Mouse (Mus musculus) naive thymus-derived CD4-positive, alpha-beta T cell, adult 5 months (primary cell): Measurements from ENCODE around the gene Psd4. TPM values are rescaled to one million over a fixed set of nuclear protein-coding genes. Genes with fewer than 3 reads are reported as not detected.

Source experiments
- polyA plus RNA-seq: library from polyadenylated mRNA; unstranded; fragments of 100-300 nt; shearing (Covaris generic); gene quantifications from one replicate; pipeline ENCODE4 v1.2.1, GENCODE M21; 2017

Gene Psd4
- 107 TPM for polyA plus RNA-seq

DNA sequence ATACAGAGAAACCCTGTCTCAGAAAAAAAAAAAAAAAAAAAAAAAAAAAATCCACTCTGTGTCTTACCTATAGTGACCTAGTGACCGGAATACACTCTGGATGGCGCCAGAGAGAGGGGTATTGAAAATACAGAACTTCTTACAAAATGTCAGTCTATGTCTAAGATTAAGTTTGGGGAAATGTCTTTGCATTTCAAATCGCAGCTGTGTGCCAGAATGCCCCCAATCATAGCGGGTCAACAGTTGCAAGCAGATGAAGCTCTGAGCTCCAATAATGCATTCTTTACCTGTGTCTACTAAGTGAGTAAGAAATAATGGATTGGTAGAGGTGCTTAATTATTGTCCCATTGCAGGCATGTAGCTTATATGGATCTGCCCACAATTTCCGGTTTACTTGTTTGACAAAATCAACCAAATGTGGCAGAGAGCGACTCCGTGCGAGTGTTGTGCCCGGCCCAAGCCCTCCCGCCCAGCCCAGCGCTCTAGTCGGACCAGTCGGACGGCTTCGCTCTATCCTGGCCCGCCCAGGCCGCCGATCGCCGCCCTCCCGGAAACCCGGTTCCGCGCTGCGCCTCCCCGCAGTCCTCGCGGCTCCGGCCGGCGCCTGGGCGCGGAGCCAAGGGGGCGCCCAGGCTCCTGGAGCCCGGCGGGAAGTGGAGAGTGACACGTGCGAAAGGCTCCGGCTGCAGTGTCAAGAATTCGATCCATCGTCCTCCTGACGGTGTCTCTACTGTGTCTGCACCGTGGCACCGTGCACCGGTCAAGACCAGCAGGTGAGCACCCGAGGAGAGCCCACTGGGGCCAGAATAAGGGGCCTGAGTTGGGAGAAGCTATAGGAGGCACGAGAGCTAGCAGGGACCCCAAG, at the start of gene Psd4:
Psd4 (plus strand) TSS at position 551 of the 865 bp plus-strand sequence.

DNA sequence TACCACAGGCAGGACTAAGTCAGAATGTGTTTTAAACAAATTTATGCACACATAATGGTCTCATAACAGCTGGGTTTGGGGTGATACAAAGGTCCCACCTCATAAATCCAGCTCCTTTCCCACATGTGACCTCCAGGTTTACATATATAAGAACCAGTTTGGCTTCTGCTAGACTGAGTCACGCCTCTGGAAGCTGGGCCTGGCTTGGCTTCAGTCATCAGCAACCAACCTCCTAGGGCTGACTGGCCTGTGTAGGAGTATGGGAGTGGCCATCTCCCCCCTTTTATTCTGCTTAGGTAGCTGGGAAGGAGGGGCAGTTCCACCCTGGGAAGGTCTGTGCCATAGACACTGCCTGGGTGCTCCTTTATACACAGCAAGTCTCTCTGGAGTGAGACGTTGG, 30.8 kb upstream of the Psd4 start, which contains the start of gene Il1rn:
Il1rn (plus strand) TSS at position 309 of the 400 bp plus-strand sequence.

Other genes with a start within 250 kb of the Psd4 start
- gene Il1f8, start 214.4 kb upstream of the Psd4 start, polyA plus RNA-seq = not detected
- not detected for gene Il1f9, start 181.1 kb upstream of the Psd4 start, polyA plus RNA-seq
- gene Il1f6, start 152.2 kb upstream of the Psd4 start, polyA plus RNA-seq = not detected
- not detected for gene Il1f5, start 90.6 kb upstream of the Psd4 start, polyA plus RNA-seq
- not detected for gene Il1f10, start 76.4 kb upstream of the Psd4 start, polyA plus RNA-seq
- 0.44 TPM for gene Il1rn, start 30.7 kb upstream of the Psd4 start, polyA plus RNA-seq
- 0.60 TPM for gene Pax8, start 108.0 kb downstream of the Psd4 start, polyA plus RNA-seq